Mouse (Mus musculus): ENCODE measurements at regions not wholly inside any gene's neighbourhood (a gene's known extent, or its start where the extent isn't known, plus 50 kb on each side); places are given as distances from the start of the nearest gene placed in this dataset.

DNA sequence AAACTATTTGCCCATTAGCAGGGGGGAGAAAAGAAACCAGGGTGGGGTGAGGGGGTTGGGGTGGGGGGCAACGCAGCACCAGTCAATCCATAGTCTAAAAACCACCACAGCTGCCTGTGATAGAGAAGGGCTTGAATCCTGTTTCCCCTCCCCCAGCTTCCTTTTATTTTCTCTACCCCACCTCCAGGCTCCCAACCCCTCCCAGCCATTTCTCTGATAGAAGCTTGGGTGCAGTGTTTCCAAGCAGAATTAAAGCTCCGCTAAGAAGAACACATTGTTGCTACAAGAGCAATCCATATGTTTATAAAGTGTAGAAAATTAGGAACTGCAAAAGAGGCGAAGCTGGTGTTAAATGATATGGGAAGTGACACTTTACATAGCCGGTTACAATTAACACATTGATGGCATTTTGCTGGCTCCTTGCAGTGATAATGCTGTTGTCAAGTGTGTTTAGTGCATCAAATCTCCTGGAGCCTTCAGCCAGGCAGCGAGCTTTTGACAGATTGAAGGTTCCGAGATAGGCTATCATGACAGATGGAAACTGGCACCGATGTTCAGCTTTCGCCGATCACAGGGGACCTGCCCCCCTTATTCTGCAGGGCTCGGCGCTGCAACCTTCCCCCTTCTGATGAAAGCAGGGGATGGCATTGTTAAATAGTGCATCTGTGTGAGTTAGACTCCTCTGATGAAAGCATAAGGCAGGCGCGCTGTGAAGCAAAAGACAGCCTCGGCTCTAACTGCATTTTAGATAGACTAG is 217.8 kb upstream of the Atp5g3 start:
- TF ChIP-seq CTCF (IDR thresholded peaks at IDR 0.05; ENCODE audit: low read depth, low read length), result no peak
- TF ChIP-seq POLR2AphosphoS5 (IDR thresholded peaks at IDR 0.05; ENCODE audit: insufficient replicate concordance, low read depth, low read length), result no peak
- TF ChIP-seq GATA1 (IDR thresholded peaks at IDR 0.05; ENCODE audit: borderline replicate concordance, low read length), result no peak
- no peak for TF ChIP-seq TAL1 (conservative IDR thresholded peaks at IDR 0.05; ENCODE audit: low read depth, low read length)
